Mouse (Mus musculus): Measurements from ENCODE around the gene Rapgef1. TPM values are rescaled to one million over a fixed set of nuclear protein-coding genes. Genes with fewer than 3 reads are reported as not detected.

Gene Rapgef1
- polyA plus RNA-seq (2015; fragmentation: Nextera tagmentation; extraction: Ambion mirVana) = 11.6 and 15.5 TPM in 2 replicates

GRCm38 (mm10) chr2:29619484-29620300 is at the start of gene Rapgef1:
Rapgef1 (plus strand) TSS chr2:29619720.
- H3K4me2 ChIP-seq = peak within 1 kb of the TSS; percentile 85
- H3K9ac ChIP-seq = peak within 1 kb of the TSS; percentile 95
- no peaks in the 10 kb centered on the region for H3K27me3 ChIP-seq
- under 1% methylated on average over 77 of the region's 101 CpGs for WGBS
- no peaks in the 10 kb centered on the region for H3K9me3 ChIP-seq (replicated peaks)
- peak within 1 kb of the TSS; percentile 86 for H3K27ac ChIP-seq
- H3K4me1 ChIP-seq (replicated peaks) = peaks cover 49% of the 10 kb centered on the region
- H3K4me3 ChIP-seq = peak within 1 kb of the TSS; percentile 90
- no peaks in the 10 kb centered on the region for H3K36me3 ChIP-seq
- ATAC-seq (replicated peaks; ENCODE audit: insufficient number of reproducible peaks, insufficient read depth, low FRiP score, low read depth) = peak; percentile 80

GRCm38 (mm10) chr2:29571921-29572700 is 47.4 kb upstream of the Rapgef1 start:
- 56% methylated on average over 9 of the region's 9 CpGs for WGBS
- H3K4me3 ChIP-seq = no peak overlapping the region
- peaks cover 2% of the 10 kb centered on the region; the same call in 1 of the 2 replicates for H3K4me1 ChIP-seq (replicated peaks)
- no peaks in the 10 kb centered on the region for H3K36me3 ChIP-seq
- peaks cover 9% of the 10 kb centered on the region for H3K27me3 ChIP-seq
- no peak for ATAC-seq (replicated peaks; ENCODE audit: insufficient number of reproducible peaks, insufficient read depth, low FRiP score, low read depth)
- no peak overlapping the region for H3K27ac ChIP-seq
- no peak overlapping the region for H3K9ac ChIP-seq
- H3K9me3 ChIP-seq (replicated peaks) = no peaks in the 10 kb centered on the region
- no peak overlapping the region for H3K4me2 ChIP-seq

DNA sequence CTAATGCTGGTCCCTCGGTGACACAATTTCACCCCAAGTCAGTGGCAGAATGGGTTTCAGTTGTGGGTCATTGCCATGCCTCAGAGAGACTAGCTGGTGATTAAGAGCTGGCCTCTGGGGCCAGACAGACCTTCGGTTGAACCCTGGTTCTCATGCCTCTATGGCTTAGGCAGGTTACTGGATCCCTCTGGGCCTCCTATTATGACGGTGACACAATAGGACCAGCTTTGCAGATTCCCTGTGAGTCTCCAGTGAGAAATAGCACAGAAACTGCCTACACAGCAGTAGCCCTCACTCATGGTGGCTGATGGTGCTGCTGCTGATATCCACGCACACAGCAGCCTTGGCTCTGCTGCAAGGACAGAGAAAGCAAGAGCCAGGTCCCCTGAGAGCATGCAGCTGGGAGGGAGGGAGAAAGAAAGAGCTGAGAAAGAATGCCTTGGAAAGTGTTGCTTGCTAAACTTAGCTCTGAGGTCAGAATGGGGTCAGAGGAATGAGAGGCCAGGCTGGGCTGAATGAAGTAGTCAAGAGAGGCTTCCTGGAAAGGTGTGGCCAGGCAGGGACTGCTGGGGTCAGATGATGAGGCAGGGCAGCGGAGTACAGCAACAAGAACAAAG is 46.6 kb upstream of the Rapgef1 start:
- H3K36me3 ChIP-seq = no peaks in the 10 kb centered on the region
- H3K27me3 ChIP-seq = peaks cover 9% of the 10 kb centered on the region
- 40% methylated on average over 5 of the region's 5 CpGs for WGBS
- no peaks in the 10 kb centered on the region for H3K9me3 ChIP-seq (replicated peaks)
- no peak overlapping the region for H3K27ac ChIP-seq
- H3K4me1 ChIP-seq (replicated peaks) = peaks cover 2% of the 10 kb centered on the region; the same call in 1 of the 2 replicates
- ATAC-seq (replicated peaks; ENCODE audit: insufficient number of reproducible peaks, insufficient read depth, low FRiP score, low read depth) = no peak
- H3K4me2 ChIP-seq = no peak overlapping the region
- H3K9ac ChIP-seq = no peak overlapping the region
- no peak overlapping the region for H3K4me3 ChIP-seq

DNA sequence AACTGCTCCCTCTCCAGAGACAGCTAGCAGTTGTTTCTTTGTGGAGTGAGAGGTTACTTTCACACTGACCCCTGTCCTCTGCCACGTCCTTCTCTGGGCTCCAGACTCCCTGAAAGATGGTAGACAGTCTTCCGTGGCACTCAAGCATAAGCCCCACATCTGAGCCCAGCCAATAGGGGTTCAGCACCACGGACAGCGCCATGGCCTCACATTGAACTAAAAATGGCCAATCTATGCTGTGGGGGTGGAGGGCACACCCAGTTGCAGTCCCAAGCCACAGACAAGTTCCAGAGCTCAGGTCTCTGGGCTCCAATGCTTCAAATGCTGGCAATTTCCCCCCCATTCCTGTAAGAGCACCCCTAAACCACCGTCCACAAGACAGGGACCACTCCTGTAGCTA is 45.9 kb upstream of the Rapgef1 start:
- no peaks in the 10 kb centered on the region for H3K9me3 ChIP-seq (replicated peaks)
- H3K27me3 ChIP-seq = peaks cover 9% of the 10 kb centered on the region
- H3K4me3 ChIP-seq = no peak overlapping the region
- no peak overlapping the region for H3K27ac ChIP-seq
- peaks cover 2% of the 10 kb centered on the region; the same call in 1 of the 2 replicates for H3K4me1 ChIP-seq (replicated peaks)
- no peak overlapping the region for H3K4me2 ChIP-seq
- no peak overlapping the region for H3K9ac ChIP-seq
- no peak for ATAC-seq (replicated peaks; ENCODE audit: insufficient number of reproducible peaks, insufficient read depth, low FRiP score, low read depth)
- H3K36me3 ChIP-seq = no peaks in the 10 kb centered on the region
- WGBS = 7% methylated on average over 5 of the region's 5 CpGs

DNA sequence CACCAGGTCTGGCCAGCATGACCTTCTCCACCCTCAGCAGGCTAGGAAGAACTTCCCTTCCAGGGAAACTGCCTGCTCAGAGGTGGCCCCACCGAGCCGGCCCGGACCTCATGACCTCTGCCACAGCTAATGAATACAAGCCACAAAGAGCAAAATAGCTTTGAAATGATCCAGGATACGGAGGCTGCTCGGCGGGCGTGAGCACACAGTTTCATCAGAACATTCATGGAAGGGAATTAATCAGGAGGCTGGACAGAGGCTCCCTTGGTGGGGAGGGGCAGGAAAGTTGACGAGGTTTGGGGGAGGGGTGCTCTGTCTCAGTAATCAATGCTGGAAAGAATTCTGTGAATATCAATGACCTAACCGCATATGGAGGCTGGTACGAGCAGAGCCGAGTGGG is 45.3 kb upstream of the Rapgef1 start:
- 34% methylated on average over 11 of the region's 11 CpGs for WGBS
- no peak overlapping the region for H3K4me3 ChIP-seq
- peaks cover 2% of the 10 kb centered on the region; the same call in 1 of the 2 replicates for H3K4me1 ChIP-seq (replicated peaks)
- ATAC-seq (replicated peaks; ENCODE audit: insufficient number of reproducible peaks, insufficient read depth, low FRiP score, low read depth) = no peak
- no peak overlapping the region for H3K4me2 ChIP-seq
- H3K36me3 ChIP-seq = no peaks in the 10 kb centered on the region
- H3K27ac ChIP-seq = no peak overlapping the region
- H3K9ac ChIP-seq = no peak overlapping the region
- no peaks in the 10 kb centered on the region for H3K9me3 ChIP-seq (replicated peaks)
- H3K27me3 ChIP-seq = peaks cover 9% of the 10 kb centered on the region

GRCm38 (mm10) chr2:29582415-29582814 is 37.1 kb upstream of the Rapgef1 start:
- H3K9me3 ChIP-seq (replicated peaks) = no peaks in the 10 kb centered on the region
- no peak for ATAC-seq (replicated peaks; ENCODE audit: insufficient number of reproducible peaks, insufficient read depth, low FRiP score, low read depth)
- no peak overlapping the region for H3K4me3 ChIP-seq
- H3K4me2 ChIP-seq = no peak overlapping the region
- no peak overlapping the region for H3K27ac ChIP-seq
- no peaks in the 10 kb centered on the region for H3K4me1 ChIP-seq (replicated peaks)
- WGBS = 5% methylated on average over 7 of the region's 7 CpGs
- peaks cover 21% of the 10 kb centered on the region; the same call in 1 of the 2 replicates for H3K27me3 ChIP-seq
- H3K9ac ChIP-seq = no peak overlapping the region
- H3K36me3 ChIP-seq = no peaks in the 10 kb centered on the region

- no peaks in the 10 kb centered on the region for H3K36me3 ChIP-seq
- H3K4me3 ChIP-seq = no peak overlapping the region
- no peak overlapping the region for H3K4me2 ChIP-seq
- no peak overlapping the region for H3K9ac ChIP-seq
- H3K9me3 ChIP-seq (replicated peaks) = no peaks in the 10 kb centered on the region
- no peak overlapping the region for H3K27ac ChIP-seq
- H3K4me1 ChIP-seq (replicated peaks) = 0 out of 2 replicates have a peak, but pooled peaks cover 2% of the 10 kb centered on the region
- no peak for ATAC-seq (replicated peaks; ENCODE audit: insufficient number of reproducible peaks, insufficient read depth, low FRiP score, low read depth)
- peaks cover 18% of the 10 kb centered on the region; the same call in 1 of the 2 replicates for H3K27me3 ChIP-seq
- 39% methylated on average over 8 of the region's 8 CpGs for WGBS
Observed at GRCm38 (mm10) chr2:29586017-29586702, 33.4 kb upstream of the Rapgef1 start.

GRCm38 (mm10) chr2:29588006-29588405 is 31.5 kb upstream of the Rapgef1 start:
- WGBS = 38% methylated on average over 4 of the region's 4 CpGs
- Histone ChIP-seq H3K36me3 (no peaks in the 10 kb centered on the region), H3K27me3 (peaks cover 22% of the 10 kb centered on the region; the same call in 1 of the 2 replicates), H3K9me3 (replicated peaks) (no peaks in the 10 kb centered on the region), H3K4me2 (no peak overlapping the region), H3K27ac (no peak overlapping the region), H3K9ac (no peak overlapping the region), H3K4me1 (replicated peaks) (0 out of 2 replicates have a peak, but pooled peaks cover 2% of the 10 kb centered on the region), H3K4me3 (no peak overlapping the region)
- ATAC-seq (replicated peaks; ENCODE audit: insufficient number of reproducible peaks, insufficient read depth, low FRiP score, low read depth) = no peak

- Histone ChIP-seq H3K4me2 (no peak overlapping the region), H3K9ac (no peak overlapping the region), H3K27ac (no peak overlapping the region), H3K36me3 (no peaks in the 10 kb centered on the region), H3K27me3 (peaks cover 19% of the 10 kb centered on the region; the same call in 1 of the 2 replicates), H3K4me3 (no peak overlapping the region), H3K9me3 (replicated peaks) (no peaks in the 10 kb centered on the region), H3K4me1 (replicated peaks) (0 out of 2 replicates have a peak, but pooled peaks cover 2% of the 10 kb centered on the region)
- 30% methylated on average over 10 of the region's 10 CpGs for WGBS
- ATAC-seq (replicated peaks; ENCODE audit: insufficient number of reproducible peaks, insufficient read depth, low FRiP score, low read depth) = no peak
Observed at GRCm38 (mm10) chr2:29589266-29589665, 30.3 kb upstream of the Rapgef1 start.

- no peak for ATAC-seq (replicated peaks; ENCODE audit: insufficient number of reproducible peaks, insufficient read depth, low FRiP score, low read depth)
Observed at GRCm38 (mm10) chr2:29591626-29592025, 27.9 kb upstream of the Rapgef1 start.

More at GRCm38 (mm10) chr2:29591626-29592025, 27.9 kb upstream of the Rapgef1 start:
- Histone ChIP-seq H3K4me1 (replicated peaks) (0 out of 2 replicates have a peak, but pooled peaks cover 2% of the 10 kb centered on the region), H3K36me3 (no peaks in the 10 kb centered on the region), H3K9ac (no peak overlapping the region), H3K27me3 (peaks cover 10% of the 10 kb centered on the region; the same call in 1 of the 2 replicates), H3K4me2 (no peak overlapping the region), H3K4me3 (no peak overlapping the region), H3K9me3 (replicated peaks) (no peaks in the 10 kb centered on the region), H3K27ac (no peak overlapping the region)
- WGBS = 80% methylated on average over 6 of the region's 6 CpGs
